In the genomic region with DNA sequence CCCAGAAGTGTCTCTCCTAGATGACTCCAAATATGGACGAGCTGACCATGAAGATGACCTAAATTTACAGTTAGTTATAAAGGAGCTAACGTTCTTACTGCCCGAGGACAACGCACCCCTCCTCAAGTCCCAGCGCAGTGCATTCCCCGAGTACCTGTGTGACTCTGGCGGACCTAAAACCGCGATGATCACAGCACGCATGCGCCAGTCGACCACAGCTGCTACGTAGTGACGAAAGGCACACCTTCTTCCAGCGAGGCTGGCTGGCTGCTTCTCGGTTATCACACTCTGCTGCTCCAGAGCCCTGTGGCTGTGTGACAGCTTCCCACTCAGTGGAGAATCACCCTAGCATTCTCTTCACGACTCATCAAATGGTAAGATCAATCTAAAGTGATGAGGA, we compare ENCODE assay signal across 9 mouse cellular contexts. TPM values are rescaled to one million over a fixed set of nuclear protein-coding genes. Genes with fewer than 3 reads are reported as not detected.
DNase-seq lines count a peak whose midpoint lies in the region; ATAC-seq and TF ChIP-seq lines count a peak whose summit lies in the region.
"Had no signal": no experiment of that assay in that cellular context is flagged by ENCODE, and none has a peak within 500 bp of the region (broad histone marks: within the 10 kb centered on the region; RNA-seq: fewer than 3 reads in every experiment).

No protein-coding gene starts in this region.

- no peak overlapping the region for H3K27ac ChIP-seq in midbrain, embryonic 16.5 days (ENCODE audit: low read length)
- no peak overlapping the region for H3K27ac ChIP-seq in midbrain, embryonic 10.5 days (replicated peaks)
- no peak overlapping the region for H3K27ac ChIP-seq in forebrain, postnatal 0 days (ENCODE audit: low read depth, low read length)
- H3K27ac ChIP-seq in liver, postnatal 0 days (ENCODE audit: low read depth), result no peak overlapping the region
- H3K27ac ChIP-seq: midbrain, embryonic 12.5 days had no signal

- no peak for ATAC-seq in midbrain, embryonic 16.5 days
- ATAC-seq in forebrain, postnatal 0 days, result peak; percentile 21; the same call in 1 of the 2 replicates
- no peak; the same call in 1 of the 2 replicates for ATAC-seq in liver, postnatal 0 days

- H3K9ac ChIP-seq in midbrain, embryonic 16.5 days (ENCODE audit: low read depth, low read length), result no peak overlapping the region
- H3K9ac ChIP-seq in forebrain, postnatal 0 days, result no peak overlapping the region
- H3K9ac ChIP-seq in liver, postnatal 0 days (replicated peaks), result no peak overlapping the region
- H3K9ac ChIP-seq: midbrain, embryonic 12.5 days had no signal

- no peak for TF ChIP-seq EP300 in liver, postnatal 0 days (IDR thresholded peaks at IDR 0.05; ENCODE audit: low read depth)

- H3K4me3 ChIP-seq in midbrain, embryonic 16.5 days (ENCODE audit: low read depth, low read length), result peak overlapping the region; percentile 11; the same call in 1 of the 2 replicates
- H3K4me3 ChIP-seq in midbrain, embryonic 10.5 days, result no peak overlapping the region
- no peak overlapping the region for H3K4me3 ChIP-seq in forebrain, postnatal 0 days (ENCODE audit: low read depth, low read length)
- H3K4me3 ChIP-seq in liver, postnatal 0 days (ENCODE audit: low read depth, low read length), result no peak overlapping the region
- H3K4me3 ChIP-seq: midbrain, embryonic 12.5 days had no signal

- no peaks in the 10 kb centered on the region for H3K27me3 ChIP-seq in midbrain, embryonic 16.5 days (ENCODE audit: control insufficient read depth, insufficient read depth, low read depth, low read length)
- H3K27me3 ChIP-seq in midbrain, embryonic 10.5 days (ENCODE audit: low read depth, poor library complexity, severe bottlenecking), result no peaks in the 10 kb centered on the region
- no peaks in the 10 kb centered on the region for H3K27me3 ChIP-seq in forebrain, postnatal 0 days (ENCODE audit: insufficient read depth, low read length)
- no peaks in the 10 kb centered on the region for H3K27me3 ChIP-seq in liver, postnatal 0 days (ENCODE audit: insufficient read depth, low read length)
- H3K27me3 ChIP-seq: midbrain, embryonic 12.5 days had no signal

- H3K9me3 ChIP-seq in midbrain, embryonic 16.5 days (replicated peaks; ENCODE audit: control insufficient read depth, low read length, poor library complexity, severe bottlenecking), result no peaks in the 10 kb centered on the region
- no peaks in the 10 kb centered on the region for H3K9me3 ChIP-seq in midbrain, embryonic 10.5 days (replicated peaks)
- H3K9me3 ChIP-seq in forebrain, postnatal 0 days (ENCODE audit: low read length), result no peaks in the 10 kb centered on the region
- no peaks in the 10 kb centered on the region for H3K9me3 ChIP-seq in liver, postnatal 0 days (ENCODE audit: low read length)
- H3K9me3 ChIP-seq: midbrain, embryonic 12.5 days had no signal

- peak overlapping the region; percentile 26; the same call in 1 of the 2 replicates for H3K4me2 ChIP-seq in midbrain, embryonic 16.5 days (ENCODE audit: low read length)
- 0 out of 2 replicates have a peak overlapping the region, but pooled peaks have one; percentile 10 for H3K4me2 ChIP-seq in forebrain, postnatal 0 days (ENCODE audit: low read depth)
- peak overlapping the region; percentile 38; the same call in 1 of the 2 replicates for H3K4me2 ChIP-seq in liver, postnatal 0 days (ENCODE audit: low read depth, low read length)
- H3K4me2 ChIP-seq: midbrain, embryonic 12.5 days had no signal

- no peak for DNase-seq in midbrain, embryonic 10.5 days (ENCODE audit: low spot score)
- peak; percentile 56 for DNase-seq in brain, adult 2 months (ENCODE audit: low read depth, low spot score)
- DNase-seq in forebrain, postnatal 0 days, result peak; percentile 22
- DNase-seq in kidney, postnatal 25 days, result peak; percentile 41 to 57
- peak; percentile 29 for DNase-seq in liver, postnatal 0 days
- peak; percentile 56 for DNase-seq in thymus, postnatal 0 days (ENCODE audit: low spot score)

- no peak for TF ChIP-seq CTCF in forebrain, postnatal 0 days (IDR thresholded peaks at IDR 0.05; ENCODE audit: low read depth)
- TF ChIP-seq CTCF in liver, postnatal 0 days (IDR thresholded peaks at IDR 0.05; ENCODE audit: low read depth), result no peak

- WGBS in midbrain, embryonic 16.5 days, result 72% methylated on average over 17 of the region's 17 CpGs
- WGBS in midbrain, embryonic 10.5 days, result 70% methylated on average over 17 of the region's 17 CpGs
- WGBS in forebrain, postnatal 0 days, result 72% methylated on average over 17 of the region's 17 CpGs
- 47% methylated on average over 17 of the region's 17 CpGs for WGBS in liver, postnatal 0 days (ENCODE audit: insufficient replicate concordance)

- peaks cover 18% of the 10 kb centered on the region for H3K4me1 ChIP-seq in midbrain, embryonic 16.5 days (ENCODE audit: control insufficient read depth, insufficient read depth, low read length)
- H3K4me1 ChIP-seq in midbrain, embryonic 10.5 days, result peaks cover 12% of the 10 kb centered on the region
- H3K4me1 ChIP-seq in forebrain, postnatal 0 days (ENCODE audit: insufficient read depth), result 0 out of 2 replicates have a peak, but pooled peaks cover 4% of the 10 kb centered on the region
- no peaks in the 10 kb centered on the region for H3K4me1 ChIP-seq in liver, postnatal 0 days (ENCODE audit: insufficient read depth)

- H3K36me3 ChIP-seq in midbrain, embryonic 16.5 days (ENCODE audit: control insufficient read depth, insufficient read depth, low read length), result no peaks in the 10 kb centered on the region
- no peaks in the 10 kb centered on the region for H3K36me3 ChIP-seq in midbrain, embryonic 10.5 days
- no peaks in the 10 kb centered on the region for H3K36me3 ChIP-seq in forebrain, postnatal 0 days (ENCODE audit: insufficient read depth)
- no peaks in the 10 kb centered on the region for H3K36me3 ChIP-seq in liver, postnatal 0 days (replicated peaks; ENCODE audit: insufficient read depth, low read length)
- H3K36me3 ChIP-seq: midbrain, embryonic 12.5 days had no signal

RNA-seq across cellular contexts. Expression of gene Ak7, which starts 12.8 kb away (rescaled TPM):
- 2.1 and 2.3 TPM in 2 replicates for polyA plus RNA-seq in midbrain, embryonic 16.5 days (2015; fragmentation: Nextera tagmentation; extraction: Ambion mirVana)
- polyA plus RNA-seq in midbrain, embryonic 10.5 days (2016; fragmentation: Nextera tagmentation; extraction: Ambion mirVana), result 0.11 and 0.16 TPM in 2 replicates
- 2.2 and 3.4 TPM in 2 replicates for total RNA-seq in forebrain, postnatal 0 days (2014; rRNA removed)
- 0.83 and 1.9 TPM in 2 replicates for polyA plus RNA-seq in forebrain, postnatal 0 days (2015; fragmentation: Nextera tagmentation; extraction: Ambion mirVana)
- 0.18 and 0.21 TPM in 2 replicates for polyA plus RNA-seq in liver, postnatal 0 days (2015; fragmentation: Nextera tagmentation; extraction: Ambion mirVana)
- 0.17 and 0.41 TPM in 2 replicates for polyA plus RNA-seq in thymus, postnatal 0 days (2015; fragmentation: Nextera tagmentation; extraction: Ambion mirVana)
- polyA plus RNA-seq: embryonic facial prominence, embryonic 11.5 days had no signal

RNA-seq across cellular contexts. Expression of gene Atg2b, which starts 33.6 kb away (rescaled TPM):
- 14.0 and 15.6 TPM in 2 replicates for polyA plus RNA-seq in midbrain, embryonic 16.5 days (2015; fragmentation: Nextera tagmentation; extraction: Ambion mirVana)
- polyA plus RNA-seq in midbrain, embryonic 10.5 days (2016; fragmentation: Nextera tagmentation; extraction: Ambion mirVana), result 8.8 and 11.5 TPM in 2 replicates
- total RNA-seq in forebrain, postnatal 0 days (2014; rRNA removed), result 36.9 and 41.2 TPM in 2 replicates
- polyA plus RNA-seq in forebrain, postnatal 0 days (2015; fragmentation: Nextera tagmentation; extraction: Ambion mirVana), result 5.6 and 8.3 TPM in 2 replicates
- polyA plus RNA-seq in liver, postnatal 0 days (2015; fragmentation: Nextera tagmentation; extraction: Ambion mirVana), result 3.9 and 4.0 TPM in 2 replicates
- polyA plus RNA-seq in thymus, postnatal 0 days (2015; fragmentation: Nextera tagmentation; extraction: Ambion mirVana), result 9.0 and 10.4 TPM in 2 replicates

RNA-seq across cellular contexts. Expression of gene Gskip, which starts 34.0 kb away (rescaled TPM):
- 29.9 and 32.1 TPM in 2 replicates for polyA plus RNA-seq in midbrain, embryonic 16.5 days (2015; fragmentation: Nextera tagmentation; extraction: Ambion mirVana)
- polyA plus RNA-seq in midbrain, embryonic 10.5 days (2016; fragmentation: Nextera tagmentation; extraction: Ambion mirVana), result 38.1 and 42.0 TPM in 2 replicates
- 18.4 and 18.9 TPM in 2 replicates for total RNA-seq in forebrain, postnatal 0 days (2014; rRNA removed)
- polyA plus RNA-seq in forebrain, postnatal 0 days (2015; fragmentation: Nextera tagmentation; extraction: Ambion mirVana), result 22.7 and 24.3 TPM in 2 replicates
- 12.1 and 16.3 TPM in 2 replicates for polyA plus RNA-seq in liver, postnatal 0 days (2015; fragmentation: Nextera tagmentation; extraction: Ambion mirVana)
- polyA plus RNA-seq in thymus, postnatal 0 days (2015; fragmentation: Nextera tagmentation; extraction: Ambion mirVana), result 34.4 and 36.6 TPM in 2 replicates
